Mouse (Mus musculus) lung, postnatal 0 days (tissue): ENCODE results near the gene Il18r1.

Experiments
- CTCF ChIP-seq: IDR thresholded peaks from 2 replicates; pipeline ENCODE4 v1.5.1; 2016; ENCODE audit warnings: antibody characterized with exemption, mild to moderate bottlenecking
- EP300 ChIP-seq: IDR thresholded peaks from 2 replicates; pipeline ENCODE4 v1.6.1; 2016; ENCODE audit warnings: antibody characterized with exemption, mild to moderate bottlenecking, control low read depth

GRCm38 (mm10) chr1:40469900-40470299 lies 4.5 kb downstream of the Il18r1 start:
- TF ChIP-seq CTCF (no peak), EP300 (no peak)
